Mouse (Mus musculus) kidney, embryonic 16.5 days (tissue): ENCODE measurements around the gene Serp2. TPM values are rescaled to one million over a fixed set of nuclear protein-coding genes. Genes with fewer than 3 reads are reported as not detected.
A peak's percentile ranks its signal among the peaks of the same experiment; 100 is the strongest.

Experiments used
- ATAC-seq: fragments of 200-750 bp; cut with Nextera tagmentation; 2 replicates; pipeline ENCODE4 v1.8.0; 2017; ENCODE audit warnings: moderate TSS enrichment; ENCODE audit not compliant: low FRiP score, low TSS enrichment
- H3K27ac ChIP-seq: fragments of 300-500 bp; sonication (generic); 2 replicates; pipeline ENCODE4 v1.5.1; 2014; ENCODE audit warnings: low read length
- H3K27me3 ChIP-seq: fragments of 300-500 bp; sonication (generic); 2 replicates; pipeline ENCODE4 v1.6.1; 2014; ENCODE audit warnings: low read length, control low read depth, mixed read lengths; ENCODE audit not compliant: insufficient read depth
- H3K36me3 ChIP-seq: fragments of 300-500 bp; sonication (generic); 2 replicates; pipeline ENCODE4 v1.6.1; 2014; ENCODE audit warnings: low read length, control low read depth, mixed read lengths; ENCODE audit not compliant: insufficient read depth
- H3K4me1 ChIP-seq: fragments of 300-500 bp; sonication (generic); 2 replicates; pipeline ENCODE4 v1.6.1; 2014; ENCODE audit warnings: low read length, control low read depth, mixed read lengths; ENCODE audit not compliant: insufficient read depth
- H3K4me2 ChIP-seq: fragments of 300-500 bp; sonication (generic); replicated peaks from 2 replicates; pipeline ENCODE4 v1.6.1; 2014; ENCODE audit warnings: low read depth, low read length
- H3K4me3 ChIP-seq: fragments of 300-500 bp; sonication (generic); 2 replicates; pipeline ENCODE4 v1.5.1; 2014; ENCODE audit warnings: mild to moderate bottlenecking, low read length
- H3K9ac ChIP-seq: fragments of 300-500 bp; sonication (generic); replicated peaks from 2 replicates; pipeline ENCODE4 v1.6.1; 2014; ENCODE audit warnings: low read length
- H3K9me3 ChIP-seq: fragments of 300-500 bp; sonication (generic); 2 replicates; pipeline ENCODE4 v1.6.1; 2016; ENCODE audit warnings: low read length, control low read depth
- WGBS: fragments of 180-500 bp; shearing (Covaris S2); extraction: QIAGEN DNeasy Blood & Tissue Kit; methylation state at CpG from one replicate; pipeline ENCODE4 v1.1.7; 2014; 5-methylcytosine and 5-hydroxymethylcytosine counted together
- polyA plus RNA-seq: library from polyadenylated mRNA; unstranded; fragments of >200 nt; fragmentation: Nextera tagmentation; extraction: Ambion mirVana; gene quantifications from 2 replicates; pipeline ENCODE4 v1.2.1, GENCODE M21; 2015

Gene Serp2
- polyA plus RNA-seq, 1 experiment from 2014 or later = 10.0 TPM

GRCm38 (mm10) chr14:76518217-76518616 lies 38.5 kb downstream of the Serp2 start:
- no peaks in the 10 kb centered on the region for H3K36me3 ChIP-seq
- ATAC-seq = no peak
- 83% methylated on average over 5 of the region's 5 CpGs for WGBS
- no peaks in the 10 kb centered on the region for H3K27me3 ChIP-seq
- H3K4me3 ChIP-seq = no peak overlapping the region
- H3K4me2 ChIP-seq = no peak overlapping the region
- H3K9ac ChIP-seq = no peak overlapping the region
- H3K9me3 ChIP-seq = no peaks in the 10 kb centered on the region
- peaks cover 29% of the 10 kb centered on the region for H3K4me1 ChIP-seq
- H3K27ac ChIP-seq = no peak overlapping the region

GRCm38 (mm10) chr14:76515620-76516019 lies 41.1 kb downstream of the Serp2 start:
- no peak overlapping the region for H3K9ac ChIP-seq
- ATAC-seq = no peak
- H3K4me2 ChIP-seq = no peak overlapping the region
- H3K36me3 ChIP-seq = no peaks in the 10 kb centered on the region
- H3K9me3 ChIP-seq = peaks cover 2% of the 10 kb centered on the region; the same call in 1 of the 2 replicates
- 77% methylated on average over 7 of the region's 7 CpGs for WGBS
- H3K4me1 ChIP-seq = peaks cover 27% of the 10 kb centered on the region
- no peak overlapping the region for H3K27ac ChIP-seq
- H3K4me3 ChIP-seq = no peak overlapping the region
- H3K27me3 ChIP-seq = no peaks in the 10 kb centered on the region

GRCm38 (mm10) chr14:76514050-76514585 lies 42.6 kb downstream of the Serp2 start:
- Histone ChIP-seq H3K9ac (0 out of 2 replicates have a peak overlapping the region, but pooled peaks have one; percentile 8), H3K27me3 (no peaks in the 10 kb centered on the region), H3K9me3 (peaks cover 7% of the 10 kb centered on the region), H3K4me1 (peaks cover 20% of the 10 kb centered on the region), H3K27ac (peak overlapping the region; percentile 59), H3K4me2 (peak overlapping the region; percentile 26; the same call in 1 of the 2 replicates), H3K36me3 (peaks cover 7% of the 10 kb centered on the region; the same call in 1 of the 2 replicates), H3K4me3 (no peak overlapping the region)
- ATAC-seq = no peak
- WGBS = 29% methylated on average over 6 of the region's 6 CpGs

- peak overlapping the region; percentile 26; the same call in 1 of the 2 replicates for H3K4me2 ChIP-seq
- WGBS = 16% methylated on average over 11 of the region's 11 CpGs
- H3K9ac ChIP-seq = peak overlapping the region; percentile 23; the same call in 1 of the 2 replicates
These were observed 43.2 kb downstream of the Serp2 start for GRCm38 (mm10) chr14:76513395-76514049.

GRCm38 (mm10) chr14:76511971-76512370 lies 44.7 kb downstream of the Serp2 start:
- no peak for ATAC-seq
- peaks cover 18% of the 10 kb centered on the region for H3K36me3 ChIP-seq
- whole genome bisulfite sequencing = 85% methylated on average over 7 of the region's 7 CpGs

More at GRCm38 (mm10) chr14:76513395-76514049, 43.2 kb downstream of the Serp2 start:
- H3K4me3 ChIP-seq = no peak overlapping the region
- H3K4me1 ChIP-seq = peaks cover 20% of the 10 kb centered on the region
- peaks cover 7% of the 10 kb centered on the region; the same call in 1 of the 2 replicates for H3K36me3 ChIP-seq
- peak; percentile 73 for ATAC-seq
- H3K27me3 ChIP-seq = no peaks in the 10 kb centered on the region
- peaks cover 7% of the 10 kb centered on the region for H3K9me3 ChIP-seq
- H3K27ac ChIP-seq = peak overlapping the region; percentile 59

GRCm38 (mm10) chr14:76508701-76509100 lies 48.0 kb downstream of the Serp2 start:
- 53% methylated on average over 10 of the region's 10 CpGs for WGBS
- Histone ChIP-seq H3K27ac (0 out of 2 replicates have a peak overlapping the region, but pooled peaks have one; percentile 23), H3K4me1 (peaks cover 28% of the 10 kb centered on the region), H3K27me3 (no peaks in the 10 kb centered on the region), H3K9me3 (peaks cover 7% of the 10 kb centered on the region), H3K36me3 (peaks cover 24% of the 10 kb centered on the region), H3K4me3 (no peak overlapping the region), H3K9ac (no peak overlapping the region), H3K4me2 (no peak overlapping the region)
- no peak for ATAC-seq

More at GRCm38 (mm10) chr14:76511971-76512370, 44.7 kb downstream of the Serp2 start:
- Histone ChIP-seq H3K27me3 (no peaks in the 10 kb centered on the region), H3K27ac (no peak overlapping the region), H3K4me2 (no peak overlapping the region), H3K9ac (no peak overlapping the region), H3K4me3 (no peak overlapping the region), H3K4me1 (peaks cover 29% of the 10 kb centered on the region), H3K9me3 (peaks cover 7% of the 10 kb centered on the region)

GRCm38 (mm10) chr14:76507804-76508500 lies 48.7 kb downstream of the Serp2 start:
- H3K9ac ChIP-seq = 0 out of 2 replicates have a peak overlapping the region, but pooled peaks have one; percentile 0
- 62% methylated on average over 9 of the region's 9 CpGs for WGBS
- ATAC-seq = no peak

GRCm38 (mm10) chr14:76507357-76507756 lies 49.3 kb downstream of the Serp2 start:
- H3K27ac ChIP-seq = peak overlapping the region; percentile 100
- peak overlapping the region; percentile 98; the same call in 1 of the 2 replicates for H3K9ac ChIP-seq
- 76% methylated on average over 7 of the region's 7 CpGs for whole genome bisulfite sequencing

More at GRCm38 (mm10) chr14:76507804-76508500, 48.7 kb downstream of the Serp2 start:
- H3K27me3 ChIP-seq = no peaks in the 10 kb centered on the region
- H3K4me2 ChIP-seq = peak overlapping the region; percentile 72
- H3K36me3 ChIP-seq = peaks cover 24% of the 10 kb centered on the region
- H3K27ac ChIP-seq = peak overlapping the region; percentile 100
- H3K4me1 ChIP-seq = peaks cover 25% of the 10 kb centered on the region
- H3K4me3 ChIP-seq = peak overlapping the region; percentile 78
- peaks cover 7% of the 10 kb centered on the region for H3K9me3 ChIP-seq

GRCm38 (mm10) chr14:76506425-76507205 lies 50.1 kb downstream of the Serp2 start:
- H3K9me3 ChIP-seq = peaks cover 7% of the 10 kb centered on the region
- H3K36me3 ChIP-seq = peaks cover 24% of the 10 kb centered on the region
- peaks cover 22% of the 10 kb centered on the region for H3K4me1 ChIP-seq
- peak overlapping the region; percentile 78 for H3K4me3 ChIP-seq
- H3K27ac ChIP-seq = peak overlapping the region; percentile 100
- WGBS = 26% methylated on average over 27 of the region's 27 CpGs
- no peaks in the 10 kb centered on the region for H3K27me3 ChIP-seq
- H3K9ac ChIP-seq = peak overlapping the region; percentile 98
- no peak for ATAC-seq
- H3K4me2 ChIP-seq = peak overlapping the region; percentile 72

More at GRCm38 (mm10) chr14:76507357-76507756, 49.3 kb downstream of the Serp2 start:
- peak overlapping the region; percentile 78 for H3K4me3 ChIP-seq
- H3K4me2 ChIP-seq = peak overlapping the region; percentile 72
- H3K27me3 ChIP-seq = no peaks in the 10 kb centered on the region
- H3K36me3 ChIP-seq = peaks cover 24% of the 10 kb centered on the region
- H3K9me3 ChIP-seq = peaks cover 7% of the 10 kb centered on the region
- no peak for ATAC-seq
- H3K4me1 ChIP-seq = peaks cover 22% of the 10 kb centered on the region
